Mouse (Mus musculus): ENCODE measurements around the gene Numb. TPM values are rescaled to one million over a fixed set of nuclear protein-coding genes. Genes with fewer than 3 reads are reported as not detected.

Gene Numb
- polyA plus RNA-seq, 1 experiment from 2014 or later: 37.3 TPM

DNA sequence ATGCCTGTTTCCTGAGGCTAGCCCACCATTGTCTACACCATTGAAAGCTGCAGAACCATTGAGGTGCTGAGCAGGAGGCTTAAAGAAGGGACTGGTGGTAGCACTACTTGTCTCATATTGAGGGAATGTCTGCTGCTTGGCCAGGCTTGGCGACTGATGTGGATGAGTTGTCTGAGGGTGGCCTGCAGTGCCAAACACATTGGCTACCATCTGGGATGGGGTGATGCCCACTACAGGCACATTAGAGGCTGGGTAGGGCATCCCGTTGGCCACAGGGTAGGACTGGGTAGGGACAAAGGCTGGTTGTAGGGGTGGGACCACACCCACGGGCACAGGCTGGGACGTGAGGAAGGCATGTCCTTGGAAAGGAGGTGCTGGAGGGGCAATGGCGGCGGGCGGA, 126.1 kb downstream of the Numb start:
- H3K4me1 ChIP-seq: no peaks in the 10 kb centered on the region
- ATAC-seq (ENCODE audit: insufficient number of reproducible peaks, low FRiP score, low TSS enrichment, low read depth): no peak
- no peak overlapping the region for H3K27ac ChIP-seq (replicated peaks)
- H3K9me3 ChIP-seq (replicated peaks): no peaks in the 10 kb centered on the region
- peaks cover 49% of the 10 kb centered on the region for H3K36me3 ChIP-seq
- no peak overlapping the region for H3K4me3 ChIP-seq (replicated peaks)
- H3K9ac ChIP-seq: no peak overlapping the region
- H3K27me3 ChIP-seq: no peaks in the 10 kb centered on the region
- no peak overlapping the region for H3K4me2 ChIP-seq (replicated peaks)
- 85% methylated on average over 7 of the region's 7 CpGs for WGBS

DNA sequence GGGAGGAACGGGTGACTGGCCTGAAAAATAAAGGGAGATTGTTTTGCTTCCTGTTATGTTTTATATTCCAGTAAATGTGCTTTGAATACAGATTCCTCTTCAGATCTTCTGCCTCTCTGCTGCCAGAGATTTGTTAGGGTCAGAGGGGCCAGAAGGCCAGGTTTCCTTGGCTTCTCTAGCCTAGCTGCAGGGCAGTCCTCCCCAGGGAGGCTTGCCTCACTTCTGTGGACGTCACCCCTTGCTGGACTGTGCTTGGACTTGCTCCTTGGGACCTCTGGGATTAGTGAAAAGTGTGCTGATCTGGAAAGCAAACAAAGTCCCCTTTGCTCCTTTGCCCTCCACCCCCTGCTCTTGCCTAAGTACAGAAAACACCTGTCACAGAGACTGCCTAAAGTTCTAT, 126.7 kb downstream of the Numb start:
- H3K4me1 ChIP-seq: peaks cover 4% of the 10 kb centered on the region
- peaks cover 43% of the 10 kb centered on the region for H3K36me3 ChIP-seq
- no peaks in the 10 kb centered on the region for H3K27me3 ChIP-seq
- WGBS: 54% methylated on average over 2 of the region's 2 CpGs
- no peaks in the 10 kb centered on the region for H3K9me3 ChIP-seq (replicated peaks)
- no peak overlapping the region for H3K27ac ChIP-seq (replicated peaks)
- H3K4me3 ChIP-seq (replicated peaks): no peak overlapping the region
- no peak for ATAC-seq (ENCODE audit: insufficient number of reproducible peaks, low FRiP score, low TSS enrichment, low read depth)
- H3K9ac ChIP-seq: no peak overlapping the region
- no peak overlapping the region for H3K4me2 ChIP-seq (replicated peaks)

DNA sequence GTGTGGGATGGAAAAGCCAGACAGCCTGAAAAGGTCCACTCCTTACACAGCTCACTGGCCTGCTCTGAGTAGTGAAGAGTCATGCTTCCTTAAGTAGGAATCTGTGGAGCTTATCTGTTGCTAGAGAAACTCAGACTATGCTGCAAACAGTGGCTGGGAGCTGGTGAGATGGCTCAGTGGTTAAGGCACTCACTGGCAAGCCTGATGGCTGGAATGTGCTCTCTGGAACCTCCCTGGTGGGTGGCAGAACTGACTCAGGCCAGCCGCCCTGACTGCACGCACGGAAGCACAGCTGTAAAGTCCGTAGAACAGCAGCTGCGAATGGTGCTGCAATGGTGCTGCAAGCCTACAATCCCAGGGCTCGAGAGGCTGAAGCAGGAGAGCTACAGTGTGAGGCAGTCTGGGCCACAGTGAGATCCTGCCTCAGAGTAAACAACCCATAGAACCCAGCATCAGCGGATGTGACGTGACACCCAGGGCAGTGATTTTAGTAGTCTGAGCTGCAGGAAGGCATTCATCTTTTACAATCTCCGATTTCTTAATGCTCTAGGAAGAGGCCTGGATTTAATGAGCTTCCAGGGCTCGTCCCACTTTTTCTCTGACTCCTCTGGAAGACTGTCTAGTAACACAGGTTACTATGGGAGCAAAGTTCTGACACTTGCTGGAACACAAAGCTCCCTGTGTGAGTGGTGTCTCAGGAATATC, 128.9 kb downstream of the Numb start:
- Histone ChIP-seq H3K9ac (no peak overlapping the region), H3K27me3 (no peaks in the 10 kb centered on the region), H3K4me3 (replicated peaks) (no peak overlapping the region), H3K27ac (replicated peaks) (no peak overlapping the region), H3K36me3 (peaks cover 24% of the 10 kb centered on the region), H3K4me2 (replicated peaks) (no peak overlapping the region), H3K9me3 (replicated peaks) (no peaks in the 10 kb centered on the region), H3K4me1 (peaks cover 9% of the 10 kb centered on the region)
- no peak for ATAC-seq (ENCODE audit: insufficient number of reproducible peaks, low FRiP score, low TSS enrichment, low read depth)
- WGBS: 65% methylated on average over 10 of the region's 10 CpGs

DNA sequence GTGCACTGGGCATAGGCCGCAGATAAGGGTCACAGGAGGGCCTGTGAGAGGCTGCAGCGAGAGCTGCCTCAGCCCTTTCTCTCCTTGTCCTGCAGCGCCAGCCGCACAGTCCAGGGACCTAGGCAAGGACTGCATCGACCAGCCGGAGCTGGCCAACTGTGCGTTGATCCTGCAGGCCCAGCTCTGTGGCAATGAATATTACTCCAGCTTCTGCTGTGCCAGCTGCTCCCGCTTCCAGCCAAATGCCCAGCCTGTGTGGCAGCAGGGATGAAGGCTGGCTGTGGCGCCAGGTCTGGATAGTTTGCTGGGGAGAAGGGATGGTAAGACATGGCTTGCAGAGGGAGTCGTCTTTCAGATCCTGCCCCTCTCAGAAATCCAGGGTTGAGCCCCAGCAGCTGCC, 130.0 kb downstream of the Numb start:
- Histone ChIP-seq H3K4me3 (replicated peaks) (no peak overlapping the region), H3K9me3 (replicated peaks) (no peaks in the 10 kb centered on the region), H3K4me1 (peaks cover 9% of the 10 kb centered on the region), H3K4me2 (replicated peaks) (no peak overlapping the region), H3K27ac (replicated peaks) (no peak overlapping the region; the same call in 1 of the 2 replicates), H3K36me3 (peaks cover 24% of the 10 kb centered on the region), H3K27me3 (no peaks in the 10 kb centered on the region), H3K9ac (no peak overlapping the region)
- 83% methylated on average over 10 of the region's 10 CpGs for WGBS
- ATAC-seq (ENCODE audit: insufficient number of reproducible peaks, low FRiP score, low TSS enrichment, low read depth): no peak

DNA sequence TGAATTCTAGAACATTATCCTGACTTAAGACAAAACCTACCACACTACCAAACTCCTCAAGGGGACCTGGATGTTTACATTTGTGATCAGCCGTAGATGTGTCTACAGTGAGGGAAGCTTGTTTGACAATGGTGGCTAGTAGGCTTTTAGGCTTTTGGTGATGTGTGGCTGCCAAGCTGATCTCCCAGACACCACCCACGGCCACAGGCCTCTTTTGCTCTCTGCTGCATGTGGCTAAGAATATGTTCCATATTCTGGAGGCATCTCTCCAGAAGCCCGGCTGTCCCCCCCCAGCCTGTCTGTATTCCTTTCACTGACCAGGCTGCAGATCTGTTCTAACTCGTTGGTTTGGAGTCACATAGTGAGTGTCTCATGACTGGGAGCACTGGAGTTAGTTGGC, 131.0 kb downstream of the Numb start:
- Histone ChIP-seq H3K4me3 (replicated peaks) (no peak overlapping the region), H3K36me3 (peaks cover 19% of the 10 kb centered on the region), H3K4me2 (replicated peaks) (no peak overlapping the region), H3K9me3 (replicated peaks) (no peaks in the 10 kb centered on the region), H3K27ac (replicated peaks) (no peak overlapping the region), H3K27me3 (no peaks in the 10 kb centered on the region), H3K9ac (no peak overlapping the region), H3K4me1 (peaks cover 9% of the 10 kb centered on the region)
- ATAC-seq (ENCODE audit: insufficient number of reproducible peaks, low FRiP score, low TSS enrichment, low read depth): no peak
- 53% methylated on average over 4 of the region's 4 CpGs for WGBS

DNA sequence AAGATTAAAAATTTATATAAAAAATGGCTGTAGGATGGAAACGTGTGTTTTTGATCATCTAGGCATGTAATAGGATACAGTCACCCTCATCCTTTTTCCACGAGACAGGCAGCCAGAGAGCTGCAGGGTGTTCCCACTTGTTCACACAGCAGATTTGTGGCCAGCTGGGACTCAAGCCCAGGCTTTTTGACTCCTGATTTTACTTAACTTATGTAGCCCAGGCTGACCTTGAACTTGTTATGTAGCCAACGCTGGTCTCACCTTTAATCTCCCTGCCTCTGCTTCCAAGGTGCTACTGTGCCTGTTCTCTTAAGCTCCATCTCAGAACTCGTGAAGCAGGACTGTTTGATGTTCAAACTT, 132.0 kb downstream of the Numb start:
- 8% methylated on average over 4 of the region's 4 CpGs for WGBS
- H3K36me3 ChIP-seq: peaks cover 9% of the 10 kb centered on the region; the same call in 1 of the 2 replicates
- no peak overlapping the region for H3K4me3 ChIP-seq (replicated peaks)
- no peak overlapping the region for H3K9ac ChIP-seq
- H3K27me3 ChIP-seq: no peaks in the 10 kb centered on the region
- H3K9me3 ChIP-seq (replicated peaks): no peaks in the 10 kb centered on the region
- no peak overlapping the region for H3K4me2 ChIP-seq (replicated peaks)
- no peak for ATAC-seq (ENCODE audit: insufficient number of reproducible peaks, low FRiP score, low TSS enrichment, low read depth)
- peak overlapping the region; percentile 28; the same call in 1 of the 2 replicates for H3K27ac ChIP-seq (replicated peaks)
- peaks cover 9% of the 10 kb centered on the region for H3K4me1 ChIP-seq

DNA sequence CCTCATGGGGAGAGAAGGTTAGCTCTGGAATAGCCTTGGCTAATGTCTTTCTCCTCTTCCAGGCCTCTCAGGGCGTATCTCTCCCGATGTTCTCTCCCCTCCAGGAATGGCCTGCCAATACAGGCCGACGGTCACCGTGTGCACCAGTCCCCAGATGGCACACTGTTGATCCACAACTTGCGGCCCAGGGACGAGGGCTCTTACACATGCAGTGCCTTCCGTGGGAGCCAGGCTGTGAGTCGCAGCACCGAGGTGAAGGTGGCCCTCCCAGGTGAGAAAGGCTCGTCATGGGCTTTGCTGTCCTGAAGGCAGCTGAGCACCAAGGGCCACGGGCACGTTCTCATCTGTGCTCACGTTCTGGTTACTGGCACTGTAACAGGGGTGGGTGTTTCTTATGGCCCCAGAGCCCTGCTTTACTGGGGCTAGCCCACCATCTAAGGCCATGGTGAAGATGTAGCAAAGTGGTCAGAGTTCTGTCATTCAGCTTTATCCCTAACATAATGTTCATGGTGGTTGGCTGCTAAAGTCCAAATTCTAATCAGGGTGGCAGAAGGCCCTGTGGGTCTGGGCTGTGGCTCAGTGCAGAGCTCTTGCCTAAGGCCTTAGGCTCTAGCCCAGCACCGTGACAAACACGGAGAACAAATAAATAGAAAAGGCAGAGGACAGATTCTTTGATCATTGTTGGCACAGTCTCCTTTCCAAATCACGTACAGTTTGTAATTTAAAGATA, 132.5 kb downstream of the Numb start:
- Histone ChIP-seq H3K27me3 (no peaks in the 10 kb centered on the region), H3K9ac (no peak overlapping the region), H3K9me3 (replicated peaks) (no peaks in the 10 kb centered on the region), H3K27ac (replicated peaks) (no peak overlapping the region), H3K36me3 (peaks cover 9% of the 10 kb centered on the region; the same call in 1 of the 2 replicates), H3K4me2 (replicated peaks) (no peak overlapping the region), H3K4me1 (peaks cover 9% of the 10 kb centered on the region), H3K4me3 (replicated peaks) (no peak overlapping the region)
- ATAC-seq (ENCODE audit: insufficient number of reproducible peaks, low FRiP score, low TSS enrichment, low read depth): no peak
- WGBS: 76% methylated on average over 17 of the region's 17 CpGs

DNA sequence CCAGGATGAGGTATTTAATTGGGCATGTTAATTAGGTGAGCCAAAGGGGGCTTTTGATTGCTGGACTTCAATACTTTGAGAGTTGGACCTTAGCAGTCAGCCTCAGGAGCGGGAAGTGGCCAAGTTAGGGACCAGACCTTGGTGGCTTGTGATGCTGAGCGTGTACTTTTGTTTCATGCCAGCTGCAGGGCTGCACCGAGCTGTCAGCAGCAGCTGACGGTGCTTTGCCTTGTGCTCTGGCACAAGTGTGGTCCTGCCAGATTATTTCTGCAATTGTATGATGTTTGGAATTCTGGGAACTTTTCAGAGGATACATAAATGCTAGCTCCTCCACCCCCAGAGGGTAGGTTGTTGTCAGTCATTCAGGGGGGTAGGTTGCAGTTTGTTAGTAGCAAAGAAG, 136.4 kb downstream of the Numb start:
- WGBS: 39% methylated on average over 4 of the region's 4 CpGs
- Histone ChIP-seq H3K4me3 (replicated peaks) (no peak overlapping the region), H3K9ac (no peak overlapping the region), H3K4me1 (peaks cover 7% of the 10 kb centered on the region), H3K4me2 (replicated peaks) (no peak overlapping the region), H3K27ac (replicated peaks) (no peak overlapping the region), H3K36me3 (no peaks in the 10 kb centered on the region), H3K27me3 (no peaks in the 10 kb centered on the region), H3K9me3 (replicated peaks) (no peaks in the 10 kb centered on the region)
- ATAC-seq (ENCODE audit: insufficient number of reproducible peaks, low FRiP score, low TSS enrichment, low read depth): no peak

DNA sequence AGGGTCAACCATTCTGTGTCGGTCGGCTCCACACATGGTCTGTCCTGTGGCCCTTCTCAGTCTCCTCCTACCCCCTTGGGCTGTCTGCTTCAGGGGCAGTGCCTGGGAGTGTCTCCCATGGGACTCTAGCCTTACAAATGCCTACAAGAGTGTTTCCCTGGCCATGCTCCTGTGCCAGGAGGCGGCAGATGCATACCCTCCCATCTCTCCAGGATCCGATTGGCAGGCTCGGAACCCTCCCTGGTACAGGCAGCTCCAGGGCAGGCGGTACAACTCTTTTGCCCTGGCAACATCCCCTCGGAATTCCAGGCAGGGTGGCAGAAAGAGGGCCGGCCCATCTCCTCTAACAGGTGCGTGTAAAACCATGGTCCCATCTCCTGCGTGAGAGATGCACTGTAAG, 139.1 kb downstream of the Numb start:
- ATAC-seq (ENCODE audit: insufficient number of reproducible peaks, low FRiP score, low TSS enrichment, low read depth): no peak
- no peak overlapping the region for H3K9ac ChIP-seq
- no peak overlapping the region for H3K4me3 ChIP-seq (replicated peaks)
- no peak overlapping the region for H3K4me2 ChIP-seq (replicated peaks)
- no peaks in the 10 kb centered on the region for H3K4me1 ChIP-seq
- no peaks in the 10 kb centered on the region for H3K9me3 ChIP-seq (replicated peaks)
- H3K36me3 ChIP-seq: no peaks in the 10 kb centered on the region
- no peaks in the 10 kb centered on the region for H3K27me3 ChIP-seq
- 89% methylated on average over 10 of the region's 10 CpGs for WGBS
- no peak overlapping the region for H3K27ac ChIP-seq (replicated peaks)

DNA sequence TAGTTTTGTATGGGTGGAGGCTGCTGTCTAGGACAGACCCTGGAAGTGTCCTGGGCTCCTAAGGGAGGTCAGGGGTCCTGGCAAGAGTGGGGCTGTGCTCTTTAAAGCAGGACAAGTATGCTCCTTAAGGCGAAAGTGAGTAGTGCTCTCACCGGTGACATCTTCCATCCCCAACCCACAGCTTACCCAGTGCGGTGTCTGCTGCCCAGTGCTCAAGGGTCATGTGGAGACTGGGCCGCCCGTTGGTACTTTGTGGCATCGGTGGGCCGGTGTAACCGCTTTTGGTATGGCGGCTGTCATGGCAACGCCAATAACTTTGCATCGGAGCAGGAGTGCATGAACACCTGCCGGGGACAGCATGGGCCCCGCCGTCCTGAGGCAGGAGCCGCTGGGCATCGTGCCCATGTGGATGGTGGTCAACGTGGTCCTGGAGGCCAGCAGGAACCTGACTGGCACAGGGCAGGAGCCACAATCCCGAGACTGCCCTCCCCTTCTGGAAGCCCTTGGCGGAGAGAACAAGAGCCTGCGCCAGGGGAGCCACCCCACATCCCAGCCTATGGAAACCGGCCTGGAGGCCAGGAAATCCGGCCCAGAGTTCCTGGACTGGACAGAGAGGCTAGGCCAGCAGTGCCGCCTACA, 140.0 kb downstream of the Numb start:
- no peaks in the 10 kb centered on the region for H3K36me3 ChIP-seq
- no peak overlapping the region for H3K4me2 ChIP-seq (replicated peaks)
- no peaks in the 10 kb centered on the region for H3K9me3 ChIP-seq (replicated peaks)
- WGBS: 82% methylated on average over 23 of the region's 23 CpGs
- no peak overlapping the region for H3K9ac ChIP-seq
- no peak for ATAC-seq (ENCODE audit: insufficient number of reproducible peaks, low FRiP score, low TSS enrichment, low read depth)
- H3K27ac ChIP-seq (replicated peaks): no peak overlapping the region
- H3K4me1 ChIP-seq: no peaks in the 10 kb centered on the region
- H3K4me3 ChIP-seq (replicated peaks): no peak overlapping the region
- H3K27me3 ChIP-seq: no peaks in the 10 kb centered on the region

DNA sequence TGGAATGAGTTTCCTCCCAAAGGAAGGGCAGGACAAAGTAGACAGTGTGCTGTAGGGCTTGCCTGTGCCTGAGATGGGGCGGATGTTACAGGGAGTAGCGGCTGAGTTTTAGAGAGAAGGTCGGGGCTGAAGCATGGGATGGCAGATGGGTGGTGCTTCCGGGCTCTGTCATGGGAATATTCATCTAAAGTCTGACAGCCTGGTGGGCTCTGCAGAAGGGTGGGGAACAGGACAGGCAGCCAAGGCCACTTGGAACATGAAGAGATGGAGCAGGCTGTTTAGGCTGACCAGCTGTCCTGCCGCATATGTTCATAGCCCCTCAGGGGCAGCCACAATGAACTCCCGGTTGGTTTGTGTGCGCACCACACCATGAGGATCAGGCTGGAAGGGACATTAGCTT, 140.5 kb downstream of the Numb start:
- no peak for ATAC-seq (ENCODE audit: insufficient number of reproducible peaks, low FRiP score, low TSS enrichment, low read depth)
- H3K4me2 ChIP-seq (replicated peaks): no peak overlapping the region
- H3K9ac ChIP-seq: no peak overlapping the region
- no peak overlapping the region for H3K4me3 ChIP-seq (replicated peaks)
- H3K36me3 ChIP-seq: no peaks in the 10 kb centered on the region
- no peak overlapping the region for H3K27ac ChIP-seq (replicated peaks)
- H3K9me3 ChIP-seq (replicated peaks): no peaks in the 10 kb centered on the region
- H3K4me1 ChIP-seq: no peaks in the 10 kb centered on the region
- H3K27me3 ChIP-seq: no peaks in the 10 kb centered on the region
- WGBS: 63% methylated on average over 7 of the region's 7 CpGs

All from embryonic facial prominence, embryonic 15.5 days (tissue).